Mouse (Mus musculus) hindbrain, embryonic 13.5 days (tissue): Measurements from ENCODE around the gene Cenpu. TPM values are rescaled to one million over a fixed set of nuclear protein-coding genes. Genes with fewer than 3 reads are reported as not detected.
"Not testable (repeated sequence)": the region's sequence is repeated elsewhere in the genome, so short reads cannot be mapped to it uniquely, and the experiment has no call there.

Experiments used
- ATAC-seq: fragments of 200-750 bp; cut with Nextera tagmentation; 2 replicates; pipeline ENCODE4 v1.8.0; 2017; ENCODE audit warnings: moderate TSS enrichment; ENCODE audit not compliant: low FRiP score
- H3K27ac ChIP-seq: fragments of 300-500 bp; sonication (generic); 2 replicates; pipeline ENCODE4 v1.5.1; 2015; ENCODE audit warnings: inconsistent platforms, mild to moderate bottlenecking, moderate library complexity
- H3K27me3 ChIP-seq: fragments of 300-500 bp; sonication (generic); 2 replicates; pipeline ENCODE4 v1.6.1; 2015; ENCODE audit warnings: mild to moderate bottlenecking, inconsistent platforms
- H3K36me3 ChIP-seq: fragments of 300-500 bp; sonication (generic); 2 replicates; pipeline ENCODE4 v1.6.1; 2015; ENCODE audit warnings: mild to moderate bottlenecking, inconsistent platforms
- H3K4me1 ChIP-seq: fragments of 300-500 bp; sonication (generic); replicated peaks from 2 replicates; pipeline ENCODE4 v1.6.1; 2015; ENCODE audit warnings: inconsistent platforms
- H3K4me2 ChIP-seq: fragments of 300-500 bp; sonication (generic); 2 replicates; pipeline ENCODE4 v1.6.1; 2015; ENCODE audit warnings: inconsistent platforms, mild to moderate bottlenecking, moderate library complexity
- H3K4me3 ChIP-seq: fragments of 300-500 bp; sonication (generic); 2 replicates; pipeline ENCODE4 v1.5.1; 2015; ENCODE audit warnings: mild to moderate bottlenecking, inconsistent platforms
- H3K9ac ChIP-seq: fragments of 300-500 bp; sonication (generic); 2 replicates; pipeline ENCODE4 v1.6.1; 2015; ENCODE audit warnings: mild to moderate bottlenecking, inconsistent platforms
- H3K9me3 ChIP-seq: fragments of 300-500 bp; sonication (generic); 2 replicates; pipeline ENCODE4 v1.6.1; 2016; ENCODE audit warnings: inconsistent platforms
- WGBS: fragments of 180-500 bp; shearing (Covaris S2); methylation state at CpG from one replicate; pipeline ENCODE4 v1.1.7; 2015; 5-methylcytosine and 5-hydroxymethylcytosine counted together
- polyA plus RNA-seq: library from polyadenylated mRNA; unstranded; fragments of >200 nt; fragmentation: Nextera tagmentation; extraction: Ambion mirVana; gene quantifications from 2 replicates; pipeline ENCODE4 v1.2.1, GENCODE M21; 2015

Cenpu gene
- polyA plus RNA-seq, 1 experiment from 2014 or later, result 7.2 TPM

DNA sequence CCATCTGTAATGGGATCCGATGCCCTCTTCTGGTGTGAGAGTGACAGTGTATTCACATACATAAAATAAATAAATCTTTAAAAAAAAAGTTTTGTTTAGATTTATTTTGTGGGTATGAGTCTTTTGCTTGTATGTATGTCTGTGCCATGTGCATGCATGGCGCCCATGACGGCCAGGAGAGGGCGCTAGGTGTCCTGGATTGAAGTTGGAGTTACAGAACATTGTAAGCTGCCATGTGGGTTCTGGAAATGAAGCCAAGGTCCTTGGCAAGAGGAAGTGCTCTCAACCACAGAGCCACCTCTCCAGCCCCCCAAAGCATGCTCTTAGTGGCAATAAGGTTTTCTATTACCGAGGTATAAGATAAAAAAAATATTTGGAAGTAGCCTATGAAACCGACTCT lies 7.6 kb downstream of the Cenpu start:
- no peak for ATAC-seq
- H3K36me3 ChIP-seq, result peaks cover 21% of the 10 kb centered on the region
- H3K27me3 ChIP-seq, result no peaks in the 10 kb centered on the region
- no peaks in the 10 kb centered on the region for H3K9me3 ChIP-seq
- no peak overlapping the region for H3K9ac ChIP-seq
- H3K4me1 ChIP-seq, result no peaks in the 10 kb centered on the region
- no peak overlapping the region for H3K4me3 ChIP-seq
- H3K27ac ChIP-seq, result no peak overlapping the region
- WGBS, result 82% methylated on average over 6 of the region's 6 CpGs
- H3K4me2 ChIP-seq, result no peak overlapping the region

DNA sequence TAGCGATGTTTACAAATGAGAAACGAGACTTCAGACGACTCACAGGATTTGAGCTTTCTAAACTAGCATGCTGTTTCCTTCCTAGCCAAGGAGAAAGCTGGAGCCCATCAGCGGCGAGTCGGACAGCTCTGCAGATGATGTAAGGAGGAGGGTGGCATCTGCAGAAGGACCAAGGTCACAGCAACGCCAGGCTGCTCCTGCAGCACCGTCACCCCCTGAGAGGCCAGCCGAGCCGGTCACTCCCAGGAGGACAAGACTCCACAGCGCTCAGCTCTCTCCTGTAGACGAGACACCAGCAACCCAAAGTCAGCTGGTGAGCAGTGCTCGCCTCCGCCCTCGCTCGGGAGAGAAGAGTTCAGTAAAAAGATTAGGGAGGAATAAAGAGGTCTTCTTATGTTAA lies 10.5 kb downstream of the Cenpu start:
- no peak overlapping the region for H3K9ac ChIP-seq
- no peaks in the 10 kb centered on the region for H3K9me3 ChIP-seq
- no peak for ATAC-seq
- no peak overlapping the region for H3K4me3 ChIP-seq
- H3K27ac ChIP-seq, result no peak overlapping the region
- 91% methylated on average over 16 of the region's 16 CpGs for WGBS
- H3K4me2 ChIP-seq, result no peak overlapping the region
- H3K36me3 ChIP-seq, result peaks cover 21% of the 10 kb centered on the region
- H3K4me1 ChIP-seq, result no peaks in the 10 kb centered on the region
- H3K27me3 ChIP-seq, result no peaks in the 10 kb centered on the region

DNA sequence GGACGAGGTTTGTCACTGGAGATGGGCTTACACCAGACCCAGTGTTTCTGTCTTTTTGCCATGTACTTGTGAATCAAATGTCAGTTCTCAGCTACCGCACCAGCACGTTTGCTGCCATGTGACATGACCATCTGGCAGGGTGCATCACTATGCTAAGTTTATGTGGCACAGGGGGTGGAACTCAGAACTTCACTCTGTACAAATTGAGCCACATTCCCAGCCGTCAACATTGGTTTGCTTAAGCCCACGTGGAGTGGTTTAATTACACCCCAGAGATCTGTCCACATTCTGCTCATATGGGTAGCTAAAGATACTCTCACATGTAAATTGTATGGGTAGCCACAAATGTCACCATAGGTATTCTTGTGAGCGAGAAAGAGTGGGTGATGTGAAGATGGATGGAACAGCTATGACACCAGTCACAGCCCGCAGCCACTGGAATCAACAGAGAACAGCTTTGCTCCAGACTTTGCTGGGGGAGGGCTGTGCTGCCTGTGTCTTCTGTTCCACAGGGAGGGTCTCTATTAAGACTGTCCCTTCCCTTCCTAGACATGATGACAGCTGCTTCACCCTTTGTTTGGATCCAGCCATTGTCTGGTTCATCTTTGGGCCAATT lies 15.2 kb downstream of the Cenpu start:
- H3K27ac ChIP-seq, result no peak overlapping the region
- H3K9ac ChIP-seq, result no peak overlapping the region
- H3K36me3 ChIP-seq, result peaks cover 10% of the 10 kb centered on the region
- no peak for ATAC-seq
- no peaks in the 10 kb centered on the region for H3K9me3 ChIP-seq
- H3K4me2 ChIP-seq, result no peak overlapping the region
- WGBS, result 70% methylated on average over 7 of the region's 7 CpGs
- no peaks in the 10 kb centered on the region for H3K4me1 ChIP-seq
- H3K27me3 ChIP-seq, result no peaks in the 10 kb centered on the region
- no peak overlapping the region for H3K4me3 ChIP-seq

DNA sequence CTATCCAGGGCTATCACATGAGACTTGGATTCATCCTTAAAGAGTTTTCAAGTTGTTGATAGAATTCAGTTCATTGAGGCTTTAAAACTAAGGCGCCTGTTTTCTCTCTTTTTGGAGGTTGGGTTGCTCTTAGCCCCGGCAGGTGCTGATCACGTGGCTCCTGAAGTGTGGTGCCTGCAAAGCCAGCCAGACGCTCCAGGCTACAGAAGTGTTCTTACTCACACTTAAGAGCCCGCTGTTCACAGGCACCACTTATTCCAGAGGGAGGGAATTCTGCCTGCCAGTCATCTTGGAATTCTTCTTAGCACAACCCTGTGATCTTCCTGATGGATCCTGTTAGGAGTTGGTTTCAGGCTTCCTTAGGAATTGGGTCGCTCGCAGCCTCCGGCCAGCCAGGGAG lies 16.1 kb downstream of the Cenpu start:
- Histone ChIP-seq H3K4me3 (no peak overlapping the region), H3K9me3 (no peaks in the 10 kb centered on the region), H3K4me2 (no peak overlapping the region), H3K4me1 (no peaks in the 10 kb centered on the region), H3K27me3 (no peaks in the 10 kb centered on the region), H3K27ac (no peak overlapping the region), H3K9ac (no peak overlapping the region), H3K36me3 (peaks cover 4% of the 10 kb centered on the region; the same call in 1 of the 2 replicates)
- 90% methylated on average over 8 of the region's 8 CpGs for WGBS
- no peak for ATAC-seq

DNA sequence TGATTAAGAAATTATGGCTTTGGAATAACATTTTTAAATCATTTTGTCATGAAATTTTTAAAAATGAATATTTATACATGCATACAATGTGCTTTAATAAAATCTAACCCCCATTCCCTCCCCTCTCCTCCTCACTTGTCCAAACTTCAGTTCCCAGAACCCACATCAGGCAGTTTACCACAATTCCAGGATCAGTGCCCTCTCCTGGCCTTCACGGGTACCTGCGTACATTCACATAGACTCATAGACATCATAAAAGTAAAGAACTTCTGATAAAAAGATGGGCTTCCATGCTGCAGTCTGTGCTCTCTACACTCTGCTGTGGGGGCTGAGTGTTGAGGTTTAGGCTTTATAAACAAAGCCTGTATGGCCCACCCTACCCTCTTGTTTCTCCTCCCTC lies 17.1 kb downstream of the Cenpu start:
- no peak overlapping the region for H3K4me3 ChIP-seq
- WGBS, result 93% methylated on average over 2 of the region's 2 CpGs
- no peak overlapping the region for H3K9ac ChIP-seq
- no peak overlapping the region for H3K27ac ChIP-seq
- no peak overlapping the region for H3K4me2 ChIP-seq
- no peaks in the 10 kb centered on the region for H3K9me3 ChIP-seq
- H3K27me3 ChIP-seq, result no peaks in the 10 kb centered on the region
- H3K36me3 ChIP-seq, result peaks cover 9% of the 10 kb centered on the region; the same call in 1 of the 2 replicates
- no peaks in the 10 kb centered on the region for H3K4me1 ChIP-seq
- ATAC-seq, result no peak

DNA sequence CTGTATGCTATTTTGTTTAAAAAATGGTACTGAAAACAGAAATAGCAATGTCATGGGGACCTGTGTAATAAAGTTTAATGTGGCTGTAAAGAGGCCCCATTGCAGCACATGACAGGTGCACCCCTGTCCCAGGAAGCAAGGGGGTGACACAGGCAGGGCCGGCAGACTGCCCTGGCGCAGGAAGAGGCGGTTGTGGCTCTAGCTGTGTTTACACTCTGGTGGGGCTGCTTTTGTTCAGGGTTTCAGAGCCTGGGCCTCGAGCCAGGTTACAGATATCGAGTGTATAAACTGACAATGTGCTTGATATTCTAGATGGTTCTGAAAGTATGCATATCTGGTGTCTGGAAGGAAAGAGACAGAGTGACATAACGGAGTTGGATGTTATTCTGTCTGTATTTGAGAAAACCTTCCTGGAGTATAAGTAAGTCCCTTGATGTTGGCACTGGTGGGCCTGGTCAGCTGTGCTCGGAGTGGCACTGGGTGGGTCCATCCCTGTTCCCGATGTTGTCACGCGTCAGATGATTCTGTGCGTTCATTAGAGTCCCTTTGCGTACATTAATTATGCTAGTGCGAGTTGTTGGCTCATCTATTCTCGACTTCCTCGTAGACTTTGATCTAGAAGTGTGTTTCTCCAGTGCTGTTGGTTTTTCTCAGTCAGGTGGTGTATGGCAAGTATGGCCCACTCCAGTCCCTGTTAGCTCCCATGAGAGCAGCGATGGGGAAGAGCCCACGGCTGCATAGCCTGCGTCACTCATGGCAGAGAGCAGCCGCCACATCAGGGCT lies 18.0 kb downstream of the Cenpu start:
- Histone ChIP-seq H3K4me1 (no peaks in the 10 kb centered on the region), H3K27ac (no peak overlapping the region), H3K9me3 (no peaks in the 10 kb centered on the region), H3K4me2 (no peak overlapping the region), H3K9ac (no peak overlapping the region), H3K27me3 (no peaks in the 10 kb centered on the region), H3K4me3 (no peak overlapping the region), H3K36me3 (peaks cover 9% of the 10 kb centered on the region; the same call in 1 of the 2 replicates)
- WGBS, result 92% methylated on average over 19 of the region's 19 CpGs
- ATAC-seq, result no peak

DNA sequence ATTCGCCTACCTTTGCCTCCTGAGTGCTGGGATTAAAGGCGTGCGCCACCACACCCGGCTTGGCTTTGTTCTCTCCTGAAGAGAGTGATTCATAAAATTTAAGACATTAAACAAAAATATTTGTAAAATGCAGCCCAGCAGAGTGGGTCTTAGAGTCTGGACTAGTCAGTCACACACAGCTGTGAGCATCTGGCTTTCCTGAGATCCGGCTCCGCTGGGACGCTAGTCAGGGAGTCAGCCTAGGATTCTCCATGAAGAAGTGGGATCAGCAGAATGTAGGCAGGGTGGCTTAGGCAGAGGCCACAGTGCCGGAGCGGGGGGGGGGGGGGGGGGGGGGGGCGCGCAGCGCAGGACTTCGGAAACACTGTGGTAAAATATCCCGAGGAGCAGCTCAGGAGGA lies 18.8 kb downstream of the Cenpu start:
- WGBS, result 95% methylated on average over 9 of the region's 14 CpGs
- H3K9ac ChIP-seq, result no peak overlapping the region
- H3K27ac ChIP-seq, result no peak overlapping the region
- no peaks in the 10 kb centered on the region for H3K27me3 ChIP-seq
- H3K9me3 ChIP-seq, result no peaks in the 10 kb centered on the region
- H3K4me2 ChIP-seq, result no peak overlapping the region
- no peak overlapping the region for H3K4me3 ChIP-seq
- ATAC-seq, result no peak
- no peaks in the 10 kb centered on the region for H3K4me1 ChIP-seq
- H3K36me3 ChIP-seq, result peaks cover 11% of the 10 kb centered on the region

DNA sequence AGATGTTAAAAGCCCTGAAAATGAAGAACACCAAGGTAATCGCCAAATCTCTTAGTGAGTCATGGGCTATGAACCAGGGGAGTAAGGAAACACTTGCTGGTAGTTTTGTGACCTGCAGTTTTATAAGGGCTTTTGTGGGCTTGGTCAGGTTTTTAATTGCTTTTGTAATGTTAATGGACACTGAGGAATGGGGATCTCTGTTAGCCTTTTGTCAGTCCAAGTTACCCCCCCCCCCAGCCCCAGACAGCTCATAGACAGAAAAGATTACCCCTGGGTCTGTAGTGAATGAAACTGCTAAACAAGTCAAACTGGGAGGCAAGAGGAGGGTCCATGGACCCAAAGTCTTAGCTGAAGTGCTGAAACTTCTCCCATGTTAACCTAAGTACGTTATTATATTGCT lies 21.6 kb downstream of the Cenpu start:
- H3K27me3 ChIP-seq, result no peaks in the 10 kb centered on the region
- no peaks in the 10 kb centered on the region for H3K9me3 ChIP-seq
- H3K4me1 ChIP-seq, result no peaks in the 10 kb centered on the region
- H3K9ac ChIP-seq, result no peak overlapping the region
- ATAC-seq, result no peak
- no peak overlapping the region for H3K4me2 ChIP-seq
- WGBS, result 84% methylated on average over 2 of the region's 2 CpGs
- no peak overlapping the region for H3K27ac ChIP-seq
- H3K4me3 ChIP-seq, result no peak overlapping the region
- peaks cover 33% of the 10 kb centered on the region for H3K36me3 ChIP-seq

DNA sequence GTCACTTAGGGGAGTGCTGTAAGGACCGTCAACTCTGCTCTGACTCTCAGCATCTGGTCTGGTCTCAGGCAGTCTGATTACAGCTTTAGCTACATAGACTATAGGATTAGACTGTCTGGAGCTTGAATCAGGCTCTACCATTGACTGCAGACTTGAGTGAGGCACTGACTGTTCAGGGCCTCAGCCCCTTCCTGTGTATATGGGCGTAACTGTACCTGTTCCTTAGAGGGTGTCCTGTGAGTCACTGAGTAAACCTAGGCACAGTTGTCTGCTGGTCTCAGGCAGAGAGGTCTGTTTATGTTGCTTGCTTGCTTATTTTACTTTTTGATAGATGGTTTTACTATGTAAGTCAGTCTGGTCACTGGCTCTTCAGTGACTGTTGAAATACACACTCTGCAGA lies 22.1 kb downstream of the Cenpu start:
- no peak for ATAC-seq
- no peaks in the 10 kb centered on the region for H3K27me3 ChIP-seq
- 85% methylated on average over 2 of the region's 2 CpGs for WGBS

DNA sequence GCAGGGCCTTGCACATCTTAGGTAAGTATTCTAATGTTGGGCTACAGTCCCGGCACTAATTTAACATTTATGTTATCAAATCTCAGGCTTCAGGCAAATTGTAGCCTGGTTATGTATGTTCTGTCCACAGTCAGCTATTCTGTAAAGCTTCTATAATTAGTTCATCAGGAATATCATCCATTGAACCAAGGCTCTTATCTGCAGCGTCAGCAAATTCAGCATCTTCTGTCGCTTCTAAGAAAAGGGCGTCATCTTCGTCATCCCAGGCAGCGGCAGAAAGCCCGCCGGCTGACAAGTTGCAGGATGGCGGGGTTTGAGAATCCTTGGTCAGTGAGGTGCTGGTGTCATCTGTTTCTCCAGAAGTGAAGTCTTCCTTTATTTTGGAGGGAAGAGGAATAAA lies 27.0 kb downstream of the Cenpu start:
- 95% methylated on average over 9 of the region's 9 CpGs for WGBS
- H3K4me3 ChIP-seq, result no peak overlapping the region

More for the DNA sequence above, 22.1 kb downstream of the Cenpu start:
- Histone ChIP-seq H3K9me3 (no peaks in the 10 kb centered on the region), H3K36me3 (peaks cover 39% of the 10 kb centered on the region), H3K27ac (no peak overlapping the region), H3K4me1 (no peaks in the 10 kb centered on the region), H3K9ac (no peak overlapping the region), H3K4me2 (no peak overlapping the region), H3K4me3 (no peak overlapping the region)

DNA sequence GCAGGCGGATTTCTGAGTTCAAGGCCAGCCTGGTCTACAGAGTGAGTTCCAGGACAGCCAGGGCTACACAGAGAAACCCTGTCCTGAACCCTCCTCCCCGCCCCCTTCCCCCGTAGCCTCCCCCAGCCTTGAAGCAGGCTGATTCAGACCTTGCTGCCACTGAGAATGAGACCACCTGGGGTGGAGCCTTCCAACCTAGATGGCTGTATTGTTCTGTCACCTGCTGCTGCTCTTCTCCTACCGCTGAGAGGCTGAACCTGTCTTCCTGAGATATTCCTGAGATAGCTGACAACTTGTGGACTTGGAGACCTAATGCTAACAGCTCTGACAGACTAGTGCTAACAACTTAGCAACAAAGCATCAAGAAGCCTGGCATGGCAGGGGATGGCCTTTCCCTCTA lies 32.5 kb downstream of the Cenpu start:
- 56% methylated on average over 4 of the region's 4 CpGs for WGBS
- ATAC-seq, result not testable (repeated sequence)
- peaks cover 16% of the 10 kb centered on the region for H3K36me3 ChIP-seq

More for the DNA sequence above, 27.0 kb downstream of the Cenpu start:
- ATAC-seq, result no peak
- Histone ChIP-seq H3K36me3 (peaks cover 51% of the 10 kb centered on the region), H3K4me1 (no peaks in the 10 kb centered on the region), H3K9ac (no peak overlapping the region), H3K27ac (no peak overlapping the region), H3K4me2 (no peak overlapping the region), H3K27me3 (no peaks in the 10 kb centered on the region), H3K9me3 (no peaks in the 10 kb centered on the region)

DNA sequence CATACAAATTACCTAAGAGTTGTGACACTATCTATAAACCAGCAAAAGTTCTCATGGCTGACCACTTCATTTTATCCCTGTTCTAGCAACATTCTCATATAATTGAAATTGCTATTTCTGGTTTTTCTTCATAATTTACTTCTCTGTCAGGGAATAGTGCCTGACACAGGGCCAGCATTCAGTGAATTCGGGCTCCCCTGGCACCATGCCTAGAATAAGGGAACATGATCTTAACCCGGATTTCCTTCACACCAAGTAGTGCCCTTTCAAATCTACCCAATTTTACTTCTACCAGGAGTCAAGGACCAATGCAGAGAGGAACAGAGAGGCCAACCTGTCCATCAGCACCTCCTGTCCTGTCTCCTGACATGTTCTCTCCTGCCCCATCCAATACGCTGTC lies 33.7 kb downstream of the Cenpu start:
- no peak for ATAC-seq
- Histone ChIP-seq H3K4me2 (no peak overlapping the region), H3K27ac (no peak overlapping the region), H3K4me1 (no peaks in the 10 kb centered on the region), H3K9me3 (no peaks in the 10 kb centered on the region), H3K27me3 (no peaks in the 10 kb centered on the region), H3K4me3 (no peak overlapping the region), H3K36me3 (0 out of 2 replicates have a peak, but pooled peaks cover 6% of the 10 kb centered on the region), H3K9ac (no peak overlapping the region)
- 88% methylated on average over 3 of the region's 3 CpGs for WGBS

More for the DNA sequence above, 32.5 kb downstream of the Cenpu start:
- H3K4me3 ChIP-seq, H3K27ac ChIP-seq, H3K4me1 ChIP-seq, H3K9me3 ChIP-seq, H3K4me2 ChIP-seq, H3K27me3 ChIP-seq, H3K9ac ChIP-seq: not testable (repeated sequence)

DNA sequence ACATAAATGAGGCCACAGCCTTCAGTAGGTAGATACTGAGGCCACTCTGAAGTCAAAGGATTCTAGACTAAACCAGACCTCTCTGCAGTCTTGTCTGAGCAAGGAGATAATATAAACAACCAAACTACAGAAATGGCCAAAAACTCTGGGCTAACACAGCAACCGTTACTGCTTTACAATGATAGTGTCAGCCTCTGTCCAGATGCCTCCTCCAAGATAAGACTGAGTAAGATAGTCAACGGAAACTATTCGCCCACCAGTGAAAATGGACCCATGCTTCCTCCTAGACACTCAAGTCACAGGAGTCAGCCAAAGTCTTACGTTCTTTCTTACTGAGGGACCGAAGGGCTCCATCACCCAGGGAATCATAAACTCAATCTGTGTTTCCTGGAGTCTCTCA lies 36.1 kb downstream of the Cenpu start:
- Histone ChIP-seq H3K27ac (no peak overlapping the region), H3K9me3 (no peaks in the 10 kb centered on the region), H3K36me3 (no peaks in the 10 kb centered on the region), H3K27me3 (no peaks in the 10 kb centered on the region), H3K4me3 (no peak overlapping the region), H3K4me1 (no peaks in the 10 kb centered on the region), H3K4me2 (no peak overlapping the region), H3K9ac (no peak overlapping the region)
- ATAC-seq, result no peak
- WGBS, result 94% methylated on average over 5 of the region's 5 CpGs
